Mouse (Mus musculus) colon, adult 2 months (tissue): Measurements from ENCODE around the gene Tanc2. TPM values are rescaled to one million over a fixed set of nuclear protein-coding genes. Genes with fewer than 3 reads are reported as not detected.

ENCODE experiments used
- polyA plus RNA-seq: library from polyadenylated mRNA; depleted of rRNA; stranded (reverse); fragments of >200 nt; gene quantifications from 2 replicates; pipeline ENCODE4 v1.2.3, GENCODE M21; 2012; rRNA removed

The Tanc2 gene
- polyA plus RNA-seq, result 3.2 and 3.9 TPM in 2 replicates

DNA sequence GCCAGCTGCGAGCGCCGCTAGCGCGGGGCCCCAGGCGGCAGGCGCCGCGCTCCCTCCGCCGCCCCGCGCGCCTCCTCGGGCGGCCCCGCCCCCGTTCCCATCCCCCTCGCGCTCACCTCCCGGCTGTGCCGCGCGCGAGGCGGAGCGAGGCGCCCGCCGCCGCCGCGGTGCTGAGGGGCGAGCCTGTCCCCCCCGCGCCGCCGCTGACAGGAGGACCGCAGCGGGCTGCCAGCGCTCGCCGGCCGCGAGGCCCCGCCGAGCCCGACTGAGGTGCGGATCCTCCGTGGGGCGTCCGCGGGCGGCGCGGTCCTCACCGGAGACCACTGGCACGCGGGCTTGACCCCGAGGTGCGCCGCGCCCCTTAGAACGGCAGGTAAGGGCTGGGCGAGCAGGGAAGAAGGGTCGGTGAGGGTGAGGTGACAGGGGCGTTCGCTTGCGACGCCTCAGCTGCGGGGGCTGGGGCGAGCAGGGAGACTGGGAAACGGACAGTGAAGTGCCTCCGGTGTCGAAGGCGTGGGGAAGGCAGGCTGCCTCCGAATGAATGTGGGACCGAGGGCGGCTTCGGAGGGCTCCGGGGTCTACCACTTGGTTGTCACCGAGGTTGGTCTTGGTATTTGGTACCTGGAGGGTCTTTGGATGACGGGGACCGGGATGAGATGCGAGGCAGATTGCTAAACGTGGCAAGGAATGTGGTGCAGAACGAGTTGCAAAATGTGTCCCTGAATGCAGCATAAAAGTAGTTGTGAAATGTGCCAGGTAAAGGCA is at the start of gene Tanc2:
Tanc2 (plus strand) TSS at position 110 of the 765 bp plus-strand sequence.

GRCm38 (mm10) chr11:105952911-105953386 is 363.2 kb downstream of the Tanc2 start, which contains the start of gene Cyb561:
Gene Cyb561 (minus strand): TSS chr11:105953336.

DNA sequence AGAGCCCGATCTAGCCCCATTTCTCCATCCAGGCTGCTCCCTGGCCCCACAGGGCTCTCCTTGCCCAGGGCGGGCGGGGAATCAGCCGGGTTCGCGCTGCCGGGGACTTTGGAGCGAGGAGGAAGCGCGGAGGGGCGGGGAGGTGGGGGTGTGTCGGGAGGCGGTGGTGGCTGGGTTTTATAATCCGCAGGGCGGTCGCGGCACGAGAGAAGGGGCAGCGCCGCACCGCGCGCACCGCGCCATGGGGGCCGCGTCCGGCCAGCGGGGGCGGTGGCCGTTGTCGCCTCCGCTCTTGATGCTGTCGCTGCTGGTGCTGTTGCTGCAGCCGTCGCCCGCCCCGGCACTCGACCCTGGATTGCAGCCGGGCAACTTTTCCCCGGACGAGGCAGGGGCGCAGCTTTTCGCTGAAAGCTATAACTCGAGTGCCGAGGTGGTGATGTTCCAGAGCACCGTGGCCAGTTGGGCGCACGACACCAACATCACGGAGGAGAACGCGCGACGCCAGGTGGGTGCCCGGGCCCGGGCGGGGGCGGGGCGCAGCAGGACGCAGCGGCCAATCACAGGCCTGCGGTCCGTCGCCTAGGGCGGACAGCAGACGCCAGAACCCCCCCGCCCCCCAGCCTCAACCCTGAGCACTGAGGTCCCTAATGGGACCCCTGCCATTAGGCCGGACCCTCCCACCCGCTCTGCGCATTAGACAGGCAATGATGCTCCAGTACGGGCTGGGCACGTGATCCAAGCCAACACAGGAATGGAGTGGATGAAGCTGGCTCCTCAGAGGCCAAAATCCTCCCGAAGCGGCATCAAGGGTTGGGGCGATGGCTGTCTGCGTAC is 378.2 kb downstream of the Tanc2 start, which contains the start of gene Ace:
Ace (plus strand) TSS at position 205 of the 834 bp plus-strand sequence.

Other genes with a start within 250 kb of the Tanc2 start
- not detected in 2 replicates for gene March10, start 133.3 kb upstream of the Tanc2 start, polyA plus RNA-seq